Mouse (Mus musculus): Measurements from ENCODE around the gene Pde1a.

The Pde1a gene

DNA sequence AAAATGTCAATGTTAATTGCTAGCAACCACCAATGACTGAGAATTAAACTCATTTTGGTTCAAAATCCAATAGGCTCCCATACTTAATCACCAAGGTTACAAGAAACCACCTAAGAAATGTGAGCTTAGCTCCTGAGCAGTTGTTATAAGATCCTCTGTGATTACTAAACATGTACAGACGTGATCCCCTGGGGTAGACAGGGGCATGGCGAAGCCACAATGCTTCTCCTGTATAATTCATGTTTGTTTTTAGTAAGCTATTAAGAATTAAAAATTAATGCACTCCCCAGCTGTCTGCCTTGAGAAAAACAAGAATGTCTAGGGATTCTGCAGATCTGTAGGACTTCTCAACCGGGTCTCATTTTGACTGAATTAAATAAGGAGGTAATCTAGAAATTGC is 309.7 kb downstream of the Pde1a start:
- DNase-seq (ENCODE audit: low spot score) = no peak

GRCm38 (mm10) chr2:79815708-79816484 is 313.4 kb downstream of the Pde1a start:
- no peak for DNase-seq (ENCODE audit: low spot score)

DNA sequence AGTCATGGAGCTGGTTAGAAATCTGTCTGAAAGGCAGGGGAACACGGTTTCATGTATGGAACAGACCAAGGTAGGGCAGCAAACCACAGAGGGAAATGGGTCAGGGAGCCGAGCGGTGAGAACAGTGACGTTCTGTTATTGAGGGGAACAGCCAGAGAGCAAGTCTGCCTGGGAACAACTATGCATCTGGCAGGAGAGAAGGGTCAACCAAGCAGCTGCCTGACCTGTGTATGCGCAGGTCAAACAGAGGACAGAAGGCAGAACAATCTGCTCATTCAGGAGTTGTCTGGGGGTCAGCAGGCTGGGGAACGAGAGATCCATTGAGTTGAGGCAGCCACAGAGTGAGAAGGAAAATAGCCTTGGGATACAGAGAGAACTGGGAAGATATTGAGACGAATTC is 330.6 kb downstream of the Pde1a start:
- no peak for DNase-seq (ENCODE audit: low spot score)

DNA sequence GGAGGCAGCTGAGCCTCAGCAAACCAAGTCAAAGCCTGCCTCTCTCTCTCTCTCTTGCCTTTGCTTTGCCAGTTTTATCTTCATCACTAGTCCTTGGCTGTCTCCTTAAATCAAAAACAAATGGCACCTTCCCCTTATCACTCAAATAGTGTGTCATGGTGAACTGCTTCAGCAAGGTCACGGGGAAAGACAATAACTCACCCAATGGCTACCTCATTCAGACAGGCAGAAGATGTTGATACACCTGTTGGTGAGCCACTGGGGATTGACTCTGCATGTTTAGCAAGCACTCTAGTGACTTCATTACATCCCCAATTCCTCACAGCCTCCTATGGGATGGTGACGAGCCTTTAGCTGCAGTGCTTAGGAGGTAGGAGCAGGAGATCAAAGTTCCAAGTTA is 331.8 kb downstream of the Pde1a start:
- no peak for DNase-seq (ENCODE audit: low spot score)

DNA sequence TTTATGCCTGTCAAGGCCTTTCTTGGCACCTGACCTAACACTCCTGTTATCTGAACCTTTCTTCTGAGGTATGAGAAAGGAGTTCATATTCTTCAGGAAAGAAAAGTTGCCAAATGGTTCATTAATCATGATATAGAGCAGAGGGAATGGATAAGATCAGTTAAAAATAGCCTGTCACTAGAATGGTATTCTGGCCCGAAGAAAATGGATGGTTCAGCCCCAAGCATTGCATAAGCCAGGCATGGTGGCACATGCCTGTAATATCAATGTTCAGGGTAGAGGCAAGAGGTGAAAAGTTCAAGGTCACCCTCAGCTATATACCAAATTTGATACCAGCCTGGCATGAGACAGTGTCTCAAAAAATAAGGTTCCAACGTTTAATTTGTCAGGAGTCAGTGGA is 336.1 kb downstream of the Pde1a start:
- DNase-seq (ENCODE audit: low spot score) = no peak

DNA sequence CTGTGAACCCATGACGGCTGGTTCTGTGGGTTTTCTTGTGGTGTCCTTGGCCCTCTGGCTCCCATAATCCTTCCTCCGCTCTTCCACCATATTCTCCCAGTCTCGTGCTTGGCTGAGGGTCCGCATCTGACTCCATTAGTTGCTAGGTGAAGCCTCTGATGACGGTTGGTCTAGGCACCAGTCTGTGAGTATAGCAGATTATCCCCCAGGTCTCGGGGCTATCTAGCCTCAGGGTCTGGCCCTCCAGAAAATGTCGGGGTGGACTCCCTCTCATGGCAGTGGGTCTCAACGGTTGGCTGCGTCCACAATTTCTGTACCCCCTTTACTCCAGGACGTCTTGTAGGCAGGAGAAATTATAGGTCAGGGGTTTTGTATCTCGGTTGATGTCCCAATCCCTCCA is 342.8 kb downstream of the Pde1a start:
- no peak for DNase-seq (ENCODE audit: low spot score)

- DNase-seq (ENCODE audit: low spot score) = no peak
Observed at GRCm38 (mm10) chr2:79785541-79786134, 343.6 kb downstream of the Pde1a start.

Measured in layer of hippocampus, adult 9-10 months (tissue).